Mouse (Mus musculus) CH12.LX (cell line): ENCODE results near the gene 1700017B05Rik. TPM values are rescaled to one million over a fixed set of nuclear protein-coding genes. Genes with fewer than 3 reads are reported as not detected.

Experiments used
- DNase-seq: peaks from one replicate; pipeline ENCODE4 v3.0.0-alpha.2; 2013; ENCODE audit errors: extremely low read depth
- H3K27ac ChIP-seq: 2 replicates; pipeline ENCODE4 v1.5.1; 2012; ENCODE audit warnings: low read depth, mild to moderate bottlenecking, control low read depth, moderate library complexity; ENCODE audit not compliant: insufficient read depth
- H3K27me3 ChIP-seq: replicated peaks from 2 replicates; pipeline ENCODE3; 2012; ENCODE audit warnings: inconsistent platforms
- H3K36me3 ChIP-seq, 2 experiments: replicated peaks in 1 of 2; 2 replicates each; pipeline versions ENCODE3 to v1.6.1; 2012; ENCODE audit warnings: inconsistent platforms in 1 of 2, low read length in 1 of 2, mild to moderate bottlenecking in 1 of 2, mixed read lengths in 1 of 2, moderate library complexity in 1 of 2; ENCODE audit not compliant: control insufficient read depth in 1 of 2, insufficient read depth in 1 of 2
- H3K4me1 ChIP-seq, 2 experiments: 2 replicates each; pipeline ENCODE4 v1.6.1; 2012; ENCODE audit warnings: inconsistent platforms in 1 of 2, moderate library complexity in 1 of 2; ENCODE audit not compliant: insufficient read depth in 2 of 2, control insufficient read depth in 1 of 2
- H3K4me2 ChIP-seq: 2 replicates; pipeline ENCODE4 v1.6.1; 2012; ENCODE audit warnings: low read depth, mild to moderate bottlenecking, control low read depth; ENCODE audit not compliant: poor library complexity, insufficient read depth, severe bottlenecking
- H3K4me3 ChIP-seq, 3 experiments: fragments of 150-350 bp in 1 of 3; sonication (generic) in 1 of 3; replicated peaks in 1 of 3; 2 replicates each; pipeline versions ENCODE3 to v1.5.1; 2011 to 2012; ENCODE audit warnings: low read depth in 2 of 3, low read length in 2 of 3, mild to moderate bottlenecking in 2 of 3, moderate library complexity in 2 of 3, control low read depth in 1 of 3, improper control_type of control experiment in 1 of 3, inconsistent platforms in 1 of 3, mixed read lengths in 1 of 3; ENCODE audit not compliant: poor library complexity in 1 of 3
- H3K79me2 ChIP-seq: replicated peaks from 2 replicates; pipeline ENCODE4 v1.6.1; 2012; ENCODE audit warnings: mild to moderate bottlenecking, moderate library complexity; ENCODE audit not compliant: control insufficient read depth, poor library complexity, insufficient read depth, severe bottlenecking; ENCODE audit errors: extremely low read depth
- H3K9ac ChIP-seq: 2 replicates; pipeline ENCODE4 v1.6.1; 2012; ENCODE audit warnings: low read depth, mild to moderate bottlenecking, control low read depth, moderate library complexity; ENCODE audit not compliant: insufficient read depth
- H3K9me3 ChIP-seq: replicated peaks from 2 replicates; pipeline ENCODE3; 2012; ENCODE audit warnings: low read length, inconsistent platforms, mixed read lengths
- CHD1 ChIP-seq: IDR thresholded peaks from 2 replicates; pipeline ENCODE4 v1.6.1; 2012; ENCODE audit warnings: low read depth, low read length, improper control_type of control experiment, inconsistent platforms
- CTCF ChIP-seq, 2 experiments: IDR thresholded peaks in 1 of 2; conservative IDR thresholded peaks in 1 of 2; 2 replicates each; pipeline ENCODE4 v1.5.1; 2011 to 2012; ENCODE audit warnings: low read depth in 2 of 2, low read length in 2 of 2, improper control_type of control experiment in 1 of 2, inconsistent platforms in 1 of 2, mild to moderate bottlenecking in 1 of 2, moderate library complexity in 1 of 2
- ETS1 ChIP-seq: conservative IDR thresholded peaks from 2 replicates; pipeline ENCODE4 v1.6.1; 2012; ENCODE audit warnings: low read depth, mild to moderate bottlenecking, inconsistent platforms, low read length, improper control_type of control experiment, moderate library complexity
- HCFC1 ChIP-seq: IDR thresholded peaks from 2 replicates; pipeline ENCODE4 v1.6.1; 2012; ENCODE audit warnings: low read depth, mild to moderate bottlenecking, inconsistent platforms, low read length, improper control_type of control experiment
- IRF4 ChIP-seq: IDR thresholded peaks from 2 replicates; pipeline ENCODE4 v1.6.1; 2014; ENCODE audit warnings: low read depth, mild to moderate bottlenecking, inconsistent platforms, low read length, improper control_type of control experiment
- MAFK ChIP-seq: IDR thresholded peaks from 2 replicates; pipeline ENCODE4 v1.6.1; 2011; ENCODE audit warnings: low read length, improper control_type of control experiment; ENCODE audit not compliant: insufficient replicate concordance
- MAZ ChIP-seq: IDR thresholded peaks from 2 replicates; pipeline ENCODE4 v1.6.1; 2012; ENCODE audit warnings: low read depth, mild to moderate bottlenecking, inconsistent platforms, low read length, improper control_type of control experiment, moderate library complexity
- MYC ChIP-seq: IDR thresholded peaks from 2 replicates; pipeline ENCODE4 v1.6.1; 2011; ENCODE audit warnings: low read depth, mild to moderate bottlenecking, improper control_type of control experiment, low read length
- POLR2A ChIP-seq: IDR thresholded peaks from 2 replicates; pipeline ENCODE4 v1.6.1; 2011; ENCODE audit warnings: low read depth, mild to moderate bottlenecking, improper control_type of control experiment, low read length
- RAD21 ChIP-seq: IDR thresholded peaks from 2 replicates; pipeline ENCODE4 v1.6.1; 2011; ENCODE audit warnings: low read depth, mild to moderate bottlenecking, low read length, improper control_type of control experiment, moderate library complexity
- SMC3 ChIP-seq: IDR thresholded peaks from 2 replicates; pipeline ENCODE4 v1.6.1; 2011; ENCODE audit warnings: low read depth, low read length, improper control_type of control experiment
- TBP ChIP-seq: conservative IDR thresholded peaks from 2 replicates; pipeline ENCODE4 v1.6.1; 2011; ENCODE audit warnings: low read depth, low read length, improper control_type of control experiment
- ZC3H11A ChIP-seq: IDR thresholded peaks from 2 replicates; pipeline ENCODE4 v1.6.1; 2012; ENCODE audit warnings: low read depth, mild to moderate bottlenecking, inconsistent platforms, low read length, improper control_type of control experiment
- ZMIZ1 ChIP-seq: IDR thresholded peaks from 2 replicates; pipeline ENCODE4 v1.6.1; 2012; ENCODE audit warnings: low read depth, mild to moderate bottlenecking, inconsistent platforms, low read length, improper control_type of control experiment
- ZNF384 ChIP-seq: IDR thresholded peaks from 2 replicates; pipeline ENCODE4 v1.6.1; 2012; ENCODE audit warnings: low read depth, low read length, improper control_type of control experiment, inconsistent platforms
- dilution Hi-C: fragments of 300-500 bp; cut with MboI; formaldehyde crosslinking; loops from 2 replicates; pipeline ENCODE4 v1.14.3; 2020; ENCODE audit warnings: low sequenced_read_pairs; ENCODE audit not compliant: extremely low pct_unique_long_range_greater_than_20kb, extremely low pct_ligation_motif_present
- in situ Hi-C: fragments of 300-500 bp; cut with MboI; formaldehyde crosslinking; loops from 3 replicates; pipeline ENCODE4 v1.14.3; 2019; ENCODE audit warnings: low sequenced_read_pairs, low pct_ligation_motif_present, low pct_unique_long_range_greater_than_20kb, mixed read lengths
- polyA plus RNA-seq: library from polyadenylated mRNA; unstranded; fragments of >175 nt; gene quantifications from 2 replicates; pipeline ENCODE4 v1.2.1, GENCODE M21; 2012; ENCODE audit warnings: low read depth; ENCODE audit not compliant: insufficient read length
- total RNA-seq, 2 experiments: library from RNA; depleted of rRNA; stranded (reverse); fragments of 300-350 nt in 1 of 2; fragments of >200 nt in 1 of 2; gene quantifications; 2 replicates each; pipeline ENCODE4 v1.2.3; 2012 to 2014

The 1700017B05Rik gene
- total and polyA plus RNA-seq, 3 experiments, result 26.4 to 56.0 (median 38.6) TPM

GRCm38 (mm10) chr9:57247201-57247671 is 15.2 kb downstream of the 1700017B05Rik start:
- no peak overlapping the region for H3K27ac ChIP-seq

GRCm38 (mm10) chr9:57246482-57246881 is 15.9 kb downstream of the 1700017B05Rik start:
- Histone ChIP-seq H3K9ac (no peak overlapping the region), H3K4me1 (peaks cover 0 to 8% of the 10 kb centered on the region in 2 experiments; a peak in 3 of 4 replicates), H3K4me3 (no peak overlapping the region), H3K4me2 (no peak overlapping the region)
- no peak for TF ChIP-seq IRF4
- TF ChIP-seq HCFC1, result no peak
- TF ChIP-seq MYC, result no peak
- TF ChIP-seq MAFK, result no peak
- TF ChIP-seq SMC3, result no peak
- TF ChIP-seq, all 38 proteins: peak for 0
- Histone ChIP-seq H3K27ac (no peak overlapping the region), H3K9me3 (no peaks in the 10 kb centered on the region), H3K36me3 (peaks cover 5 to 20% of the 10 kb centered on the region in 2 experiments), H3K79me2 (no peaks in the 10 kb centered on the region), H3K27me3 (no peaks in the 10 kb centered on the region)
- no peak for DNase-seq
- in situ Hi-C loops (no loop called here), dilution Hi-C loops (no loop called here)

More at GRCm38 (mm10) chr9:57247201-57247671, 15.2 kb downstream of the 1700017B05Rik start:
- no peak for DNase-seq
- no peaks in the 10 kb centered on the region for H3K79me2 ChIP-seq
- H3K9me3 ChIP-seq, result no peaks in the 10 kb centered on the region
- H3K36me3 ChIP-seq, result peaks cover 12 to 27% of the 10 kb centered on the region in 2 experiments
- no peak overlapping the region for H3K4me2 ChIP-seq
- in situ Hi-C loops (no loop called here), dilution Hi-C loops (no loop called here)
- TF ChIP-seq SMC3 (peak; percentile 40), CTCF (conservative IDR thresholded peaks at IDR 0.05 in 1 of 2, IDR thresholded peaks at IDR 0.05 in 1 of 2; ENCODE audit: low read depth in 2 of 2, low read length in 2 of 2) (peak in 1 of 2 experiments; percentile 54; a peak in 2 of 4 replicates), RAD21 (peak; percentile 7), ZNF384 (no peak), POLR2A (no peak)
- H3K4me1 ChIP-seq, result peaks cover 0 to 8% of the 10 kb centered on the region in 2 experiments; a peak in 3 of 4 replicates
- no peaks in the 10 kb centered on the region for H3K27me3 ChIP-seq
- H3K9ac ChIP-seq, result no peak overlapping the region
- H3K4me3 ChIP-seq, result no peak overlapping the region

GRCm38 (mm10) chr9:57244106-57244685 is 18.2 kb downstream of the 1700017B05Rik start:
- H3K79me2 ChIP-seq, result no peaks in the 10 kb centered on the region
- H3K4me1 ChIP-seq, result peaks cover 0 to 8% of the 10 kb centered on the region in 2 experiments; a peak in 3 of 4 replicates
- in situ Hi-C loops, result no loop called here
- H3K4me2 ChIP-seq, result no peak overlapping the region
- H3K27ac ChIP-seq, result no peak overlapping the region
- H3K36me3 ChIP-seq, result peaks cover 0 to 2% of the 10 kb centered on the region in 2 experiments
- H3K4me3 ChIP-seq, result no peak overlapping the region
- no peak for DNase-seq
- H3K27me3 ChIP-seq, result no peaks in the 10 kb centered on the region
- no peak overlapping the region for H3K9ac ChIP-seq
- dilution Hi-C loops, result no loop called here
- no peak for TF ChIP-seq CTCF (conservative IDR thresholded peaks at IDR 0.05 in 1 of 2, IDR thresholded peaks at IDR 0.05 in 1 of 2; ENCODE audit: low read depth in 2 of 2, low read length in 2 of 2)
- TF ChIP-seq ZC3H11A, result no peak
- no peak for TF ChIP-seq ETS1
- TF ChIP-seq MAZ, result no peak
- no peak for TF ChIP-seq IRF4
- TF ChIP-seq TBP, result no peak
- no peak for TF ChIP-seq CHD1
- no peak for TF ChIP-seq ZMIZ1
- H3K9me3 ChIP-seq, result no peaks in the 10 kb centered on the region
